Mouse (Mus musculus): ENCODE data around the gene Supt7l.

The Supt7l gene

GRCm38 (mm10) chr5:31489116-31489769, 38.4 kb downstream of the Supt7l start:
- no peak for DNase-seq

GRCm38 (mm10) chr5:31487889-31488288, 39.7 kb downstream of the Supt7l start:
- DNase-seq, result no peak

GRCm38 (mm10) chr5:31485440-31485839, 42.2 kb downstream of the Supt7l start, which contains the start of gene 4930548H24Rik:
Gene 4930548H24Rik (plus strand): TSS chr5:31485740.
- DNase-seq, result no peak

- DNase-seq, result no peak
These were observed 47.1 kb downstream of the Supt7l start for GRCm38 (mm10) chr5:31480536-31480935.

- DNase-seq, result peak; percentile 31 to 51
These were observed 57.3 kb downstream of the Supt7l start for GRCm38 (mm10) chr5:31470334-31470733.

GRCm38 (mm10) chr5:31469711-31470110, 57.9 kb downstream of the Supt7l start:
- no peak for DNase-seq

GRCm38 (mm10) chr5:31467798-31468197, 59.8 kb downstream of the Supt7l start:
- peak in 1 of 2 experiments; percentile 11 for DNase-seq
